Mouse (Mus musculus) thymus, postnatal 10 days (tissue): ENCODE results near the gene P4hb.
"Not testable (repeated sequence)": the region's sequence is repeated elsewhere in the genome, so short reads cannot be mapped to it uniquely, and the experiment has no call there.

Source experiments
- DNase-seq, 2 experiments: peaks; one replicate each; pipeline ENCODE4 v3.0.0; 2021; ENCODE audit warnings: low spot score in 2 of 2

P4hb gene

DNA sequence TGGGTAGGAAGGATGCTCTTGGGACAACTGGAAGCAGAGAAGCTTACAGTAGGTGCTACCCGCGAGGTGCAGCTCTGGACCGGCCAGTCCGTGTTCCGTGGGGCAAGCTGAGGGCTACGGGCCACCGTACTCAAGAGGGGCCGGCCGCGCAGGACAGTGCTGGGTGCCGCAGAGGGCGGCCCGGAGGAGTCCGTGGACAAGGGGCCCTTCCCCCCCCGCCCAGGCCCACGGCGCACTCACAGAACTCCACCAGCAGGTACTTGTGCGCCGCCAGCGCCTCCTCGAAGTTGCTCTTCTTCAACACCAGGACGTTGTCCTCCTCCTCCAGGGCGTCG, 669 bp downstream of the P4hb start:
- DNase-seq, result no peak

- no peak for DNase-seq
Observed at GRCm38 (mm10) chr11:120571754-120572416, 1.2 kb downstream of the P4hb start.

DNA sequence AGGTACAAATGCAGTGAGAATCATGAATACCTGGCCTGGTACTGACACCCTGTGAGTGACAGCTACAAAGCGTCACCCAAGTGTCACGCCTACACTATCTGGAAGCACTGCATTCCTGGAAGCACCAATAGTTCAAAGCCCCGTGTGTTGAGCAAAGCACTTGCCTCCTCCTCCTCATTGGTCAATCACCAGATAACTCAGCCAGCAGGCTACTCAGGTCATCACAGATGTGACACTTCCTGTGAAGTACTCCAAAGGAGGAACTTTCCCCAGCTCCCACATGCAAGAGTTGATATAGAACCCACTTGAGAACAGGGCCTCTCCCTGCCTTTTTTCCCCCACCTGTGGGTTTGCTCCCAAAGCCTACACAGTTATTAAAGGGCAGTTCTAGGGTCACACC, 1.9 kb downstream of the P4hb start:
- DNase-seq, result no peak

- no peak for DNase-seq
Observed at GRCm38 (mm10) chr11:120568324-120568723, 4.7 kb downstream of the P4hb start.

DNA sequence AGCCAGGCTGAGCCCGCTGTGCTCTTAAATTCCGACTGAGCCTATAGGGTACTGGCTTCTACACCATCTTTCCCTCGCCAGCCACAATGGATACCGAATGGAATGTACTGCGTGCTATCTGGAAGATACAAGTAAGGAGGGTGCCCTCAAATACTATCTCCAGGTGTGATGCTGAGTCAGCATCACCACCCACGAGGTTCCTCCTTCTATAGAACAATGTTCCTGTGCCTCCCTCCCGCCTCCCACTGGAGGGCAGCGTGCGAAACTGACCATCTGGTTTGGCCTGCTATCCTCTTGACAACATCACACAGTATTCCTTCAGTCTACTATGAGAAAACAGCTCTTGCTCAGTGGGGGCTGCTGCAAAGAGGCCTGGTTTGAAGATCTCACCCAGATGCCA, 7.9 kb downstream of the P4hb start:
- no peak for DNase-seq

- no peak for DNase-seq
Observed at GRCm38 (mm10) chr11:120562949-120563348, 10.1 kb downstream of the P4hb start.

DNA sequence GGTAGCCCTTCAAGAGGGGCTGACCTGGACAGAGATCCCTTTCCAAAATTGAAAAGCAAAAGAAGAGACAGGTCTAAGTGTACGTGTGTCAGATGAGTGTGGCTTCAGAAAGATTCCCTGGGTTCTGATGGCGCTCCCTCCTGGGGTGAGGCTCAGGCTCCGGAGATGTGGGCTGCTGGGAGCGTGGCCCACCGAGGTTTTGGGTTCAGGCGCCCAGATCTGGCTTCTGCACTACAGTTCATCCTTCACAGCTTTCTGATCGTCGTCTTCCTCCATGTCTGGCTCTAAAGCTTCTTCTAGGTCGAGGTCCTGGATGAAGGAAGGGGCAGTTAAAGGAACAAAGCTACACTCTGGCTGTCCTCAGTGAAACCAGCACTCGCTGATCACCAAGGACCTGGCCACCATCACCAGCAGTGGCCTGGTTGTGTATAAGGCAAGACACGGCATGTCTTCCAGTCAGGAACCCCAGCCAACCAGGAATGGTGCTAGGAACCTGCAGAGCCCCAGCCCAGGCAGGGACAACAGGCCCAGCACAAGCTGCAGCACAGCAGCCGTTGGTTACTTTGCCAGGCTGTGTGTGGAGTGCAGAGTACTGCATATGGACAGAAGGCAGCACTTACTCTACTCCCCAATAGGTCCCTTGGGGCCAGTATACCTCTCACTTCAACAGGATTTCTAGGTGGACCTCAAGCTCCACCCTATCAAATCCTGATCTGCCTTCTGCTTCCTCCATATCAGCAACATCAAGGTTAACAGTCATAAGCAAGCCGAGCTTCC, 11.9 kb downstream of the P4hb start:
- DNase-seq, result no peak

GRCm38 (mm10) chr11:120558843-120559242, 14.2 kb downstream of the P4hb start:
- DNase-seq, result not testable (repeated sequence)

DNA sequence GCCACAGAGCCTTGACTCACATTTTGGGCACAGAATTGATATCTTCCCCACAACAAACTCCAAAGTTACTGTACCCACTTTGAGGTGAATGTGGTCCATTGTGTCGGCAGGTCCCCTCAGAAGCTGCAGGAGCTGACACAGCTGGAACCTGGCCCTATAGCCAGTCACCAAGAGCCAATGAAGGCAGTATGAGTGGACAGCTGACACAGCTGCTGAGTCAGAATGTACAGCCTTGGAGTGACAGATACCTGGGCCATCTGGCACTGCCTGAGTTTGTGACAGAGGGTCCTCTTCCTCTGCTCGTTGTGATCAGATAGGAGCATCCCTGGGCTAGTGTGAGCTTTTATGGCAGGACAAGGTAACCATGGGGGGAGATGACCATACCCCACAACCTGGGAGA, 17.8 kb downstream of the P4hb start:
- no peak for DNase-seq

- DNase-seq, result no peak
Observed at GRCm38 (mm10) chr11:120554834-120555233, 18.2 kb downstream of the P4hb start.

- DNase-seq, result no peak
Observed at GRCm38 (mm10) chr11:120552736-120553135, 20.3 kb downstream of the P4hb start.

DNA sequence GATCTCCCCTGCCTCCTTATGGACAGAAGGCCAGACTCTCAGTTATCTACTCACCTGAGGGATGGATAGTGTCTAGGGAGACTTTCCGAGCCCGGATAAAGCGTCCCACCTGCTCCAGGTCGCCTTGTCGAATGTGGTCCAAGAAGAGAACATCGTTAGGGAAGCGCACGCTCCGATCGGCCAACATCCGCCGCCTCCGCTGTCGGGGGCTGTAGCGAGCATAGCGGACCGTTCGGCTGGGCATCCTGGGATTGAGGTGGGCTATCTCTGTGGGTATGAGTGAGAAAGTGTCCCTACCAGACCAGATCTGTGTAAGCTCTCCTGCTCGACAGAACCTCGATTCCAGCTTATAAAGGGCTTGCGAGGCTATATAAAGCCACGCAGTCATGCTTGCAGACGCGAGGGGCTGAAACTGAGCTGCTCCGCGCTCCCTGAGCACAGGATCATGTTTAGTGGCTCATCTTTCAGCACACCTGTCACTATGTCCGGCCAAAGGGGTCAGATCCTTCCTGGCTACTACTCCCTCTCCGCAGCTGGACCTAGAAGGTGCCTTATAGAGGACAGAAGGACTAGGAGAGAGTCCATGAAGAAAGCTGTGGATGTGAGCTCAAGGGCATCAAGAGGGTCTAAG, 22.1 kb downstream of the P4hb start, which contains the start of gene Ppp1r27:
Gene Ppp1r27, minus strand, starts transcription at position 323 of the 631 bp plus-strand sequence.
- no peak for DNase-seq

DNA sequence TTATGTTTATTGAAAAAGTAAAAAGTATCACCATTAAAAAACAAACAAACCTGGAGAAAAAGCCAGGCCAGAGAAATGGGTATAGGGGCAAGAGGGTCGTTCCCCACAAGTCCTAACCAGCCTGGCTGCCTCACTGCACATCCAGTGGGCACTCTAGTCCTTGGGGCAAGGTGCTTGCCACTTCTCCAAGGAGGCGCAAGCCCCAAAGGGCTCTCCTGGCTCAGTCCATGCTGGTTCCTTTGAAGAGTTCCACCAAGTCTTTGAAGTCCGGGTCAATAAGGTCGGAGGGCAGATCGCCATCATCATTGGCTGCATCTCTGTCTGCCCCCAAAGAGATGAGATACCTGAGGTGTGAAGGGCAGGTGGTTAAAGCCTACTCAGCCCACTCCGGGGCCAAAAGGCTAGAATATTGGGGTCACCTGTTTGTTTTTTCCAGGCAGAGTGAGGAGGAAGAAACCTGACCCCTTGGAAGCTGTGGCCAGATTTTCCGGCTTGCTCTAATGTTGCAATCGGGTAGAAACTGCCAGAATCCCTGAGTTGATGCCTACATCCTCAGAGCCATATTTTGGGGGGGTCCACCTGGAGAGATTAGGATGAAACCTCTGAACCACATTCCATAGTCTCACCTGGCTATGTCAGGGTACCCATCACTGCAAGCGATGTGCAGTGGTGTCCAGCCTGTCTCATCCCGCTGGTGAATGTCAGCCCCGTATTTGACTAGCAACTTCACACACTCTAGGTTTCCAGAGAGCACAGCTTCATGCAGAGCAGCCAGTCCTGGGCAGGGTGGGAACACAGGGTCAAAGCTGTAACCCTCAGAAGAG, 22.9 kb downstream of the P4hb start:
- no peak for DNase-seq

GRCm38 (mm10) chr11:120549168-120549945, 23.7 kb downstream of the P4hb start, which contains the start of gene Mcrip1:
Mcrip1 (minus strand) TSS chr11:120549727.
- peak; percentile 92 to 97 for DNase-seq

DNA sequence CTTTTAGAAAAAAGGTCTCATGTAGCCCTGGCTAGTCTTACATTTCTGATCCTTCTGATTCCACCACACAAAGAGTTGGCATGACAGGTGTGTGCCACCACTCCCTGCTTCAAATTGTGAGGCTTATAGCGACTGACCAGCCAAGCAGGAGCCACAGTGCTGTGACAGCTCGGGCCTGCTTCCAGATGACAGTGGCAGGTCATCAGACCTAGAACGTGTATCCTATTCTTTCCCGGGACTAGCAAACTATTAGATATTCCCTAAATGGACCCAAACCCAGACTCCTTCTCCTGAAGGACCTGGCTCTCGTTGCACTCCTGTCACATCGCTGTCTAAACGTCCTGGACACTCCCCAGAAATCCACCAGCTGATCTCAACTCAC, 24.3 kb downstream of the P4hb start:
- no peak for DNase-seq

GRCm38 (mm10) chr11:120548214-120548613, 24.8 kb downstream of the P4hb start:
- no peak for DNase-seq

- DNase-seq, result no peak
Observed at GRCm38 (mm10) chr11:120547469-120547868, 25.6 kb downstream of the P4hb start.

- no peak for DNase-seq
Observed at GRCm38 (mm10) chr11:120545964-120546363, 27.1 kb downstream of the P4hb start.

DNA sequence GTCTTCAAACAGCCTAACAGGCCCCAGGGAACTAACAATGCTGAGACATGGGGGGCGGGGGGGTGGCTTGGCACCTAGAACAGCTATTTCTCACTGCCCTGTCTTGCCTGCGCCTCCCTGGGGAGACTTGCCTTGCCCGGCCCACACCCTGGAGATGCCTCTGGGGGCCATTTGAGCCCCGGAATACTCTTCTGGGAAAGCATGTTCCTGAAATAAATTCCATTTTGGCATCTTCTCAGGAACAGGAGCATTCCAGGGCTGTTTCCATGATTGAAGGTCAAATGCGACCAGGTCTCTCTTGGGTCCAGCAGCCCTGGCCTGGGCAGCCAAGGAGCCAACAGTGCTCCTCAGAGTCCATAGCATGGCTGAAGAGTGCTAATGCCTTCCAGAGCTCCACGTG, 30.7 kb downstream of the P4hb start:
- no peak for DNase-seq

- no peak for DNase-seq
Observed at GRCm38 (mm10) chr11:120541907-120542306, 31.1 kb downstream of the P4hb start.
